Mouse (Mus musculus): ENCODE measurements around the gene Marcks. TPM values are rescaled to one million over a fixed set of nuclear protein-coding genes. Genes with fewer than 3 reads are reported as not detected.

The Marcks gene
- polyA plus RNA-seq, 1 experiment from 2014 or later, result 309 TPM

GRCm38 (mm10) chr10:37132671-37133070, 6.0 kb downstream of the Marcks start:
- Histone ChIP-seq H3K4me3 (no peak overlapping the region), H3K27ac (no peak overlapping the region), H3K4me1 (0 out of 2 replicates have a peak, but pooled peaks cover 7% of the 10 kb centered on the region), H3K9ac (no peak overlapping the region), H3K27me3 (replicated peaks) (no peaks in the 10 kb centered on the region), H3K36me3 (peaks cover 21% of the 10 kb centered on the region), H3K4me2 (replicated peaks) (no peak overlapping the region), H3K9me3 (no peaks in the 10 kb centered on the region)
- ATAC-seq (ENCODE audit: low FRiP score, low read depth), result no peak
- 88% methylated on average over 4 of the region's 4 CpGs for WGBS

- Histone ChIP-seq H3K36me3 (peaks cover 9% of the 10 kb centered on the region; the same call in 1 of the 2 replicates), H3K4me2 (replicated peaks) (no peak overlapping the region), H3K4me1 (0 out of 2 replicates have a peak, but pooled peaks cover 5% of the 10 kb centered on the region), H3K27ac (no peak overlapping the region), H3K4me3 (no peak overlapping the region), H3K27me3 (replicated peaks) (no peaks in the 10 kb centered on the region), H3K9ac (no peak overlapping the region), H3K9me3 (no peaks in the 10 kb centered on the region)
- 91% methylated on average over 3 of the region's 3 CpGs for WGBS
- no peak for ATAC-seq (ENCODE audit: low FRiP score, low read depth)
These were observed 9.1 kb downstream of the Marcks start for GRCm38 (mm10) chr10:37129652-37130051.

- no peak overlapping the region for H3K4me2 ChIP-seq (replicated peaks)
- H3K36me3 ChIP-seq, result no peaks in the 10 kb centered on the region
- WGBS, result 83% methylated on average over 2 of the region's 2 CpGs
- H3K9ac ChIP-seq, result no peak overlapping the region
- H3K4me1 ChIP-seq, result no peaks in the 10 kb centered on the region
- no peak overlapping the region for H3K4me3 ChIP-seq
- H3K9me3 ChIP-seq, result no peaks in the 10 kb centered on the region
- no peaks in the 10 kb centered on the region for H3K27me3 ChIP-seq (replicated peaks)
- no peak for ATAC-seq (ENCODE audit: low FRiP score, low read depth)
- H3K27ac ChIP-seq, result no peak overlapping the region
These were observed 23.4 kb downstream of the Marcks start for GRCm38 (mm10) chr10:37115329-37115728.

DNA sequence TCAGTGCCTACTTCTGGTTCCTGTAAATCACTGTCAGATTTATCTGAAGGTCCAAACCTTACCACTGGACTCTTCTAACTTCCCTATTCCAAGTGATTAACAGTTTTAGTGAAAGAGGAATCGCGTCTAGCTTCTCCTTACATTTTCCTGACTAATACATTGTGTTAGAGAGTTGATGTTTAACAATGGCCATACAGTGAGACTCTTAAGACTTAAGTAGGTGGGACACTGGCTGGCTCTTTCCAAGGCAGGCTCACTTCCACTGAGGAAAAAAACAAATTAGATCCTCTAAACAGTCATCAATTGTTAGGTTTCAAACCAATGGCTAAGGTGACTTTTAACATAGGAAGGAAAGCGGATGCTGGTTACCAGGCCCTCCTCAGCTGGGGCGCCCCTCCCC, 25.9 kb downstream of the Marcks start:
- ATAC-seq (ENCODE audit: low FRiP score, low read depth), result no peak
- H3K4me1 ChIP-seq, result no peaks in the 10 kb centered on the region
- no peak overlapping the region for H3K9ac ChIP-seq
- WGBS, result 64% methylated on average over 4 of the region's 4 CpGs
- H3K27me3 ChIP-seq (replicated peaks), result no peaks in the 10 kb centered on the region
- H3K4me3 ChIP-seq, result no peak overlapping the region
- no peak overlapping the region for H3K4me2 ChIP-seq (replicated peaks)
- no peaks in the 10 kb centered on the region for H3K9me3 ChIP-seq
- no peaks in the 10 kb centered on the region for H3K36me3 ChIP-seq
- H3K27ac ChIP-seq, result no peak overlapping the region

GRCm38 (mm10) chr10:37112362-37112761, 26.4 kb downstream of the Marcks start:
- Histone ChIP-seq H3K36me3 (no peaks in the 10 kb centered on the region), H3K9me3 (no peaks in the 10 kb centered on the region), H3K9ac (no peak overlapping the region), H3K4me3 (no peak overlapping the region), H3K4me1 (no peaks in the 10 kb centered on the region), H3K4me2 (replicated peaks) (no peak overlapping the region), H3K27me3 (replicated peaks) (no peaks in the 10 kb centered on the region), H3K27ac (no peak overlapping the region)
- no peak for ATAC-seq (ENCODE audit: low FRiP score, low read depth)
- 66% methylated on average over 3 of the region's 3 CpGs for WGBS

DNA sequence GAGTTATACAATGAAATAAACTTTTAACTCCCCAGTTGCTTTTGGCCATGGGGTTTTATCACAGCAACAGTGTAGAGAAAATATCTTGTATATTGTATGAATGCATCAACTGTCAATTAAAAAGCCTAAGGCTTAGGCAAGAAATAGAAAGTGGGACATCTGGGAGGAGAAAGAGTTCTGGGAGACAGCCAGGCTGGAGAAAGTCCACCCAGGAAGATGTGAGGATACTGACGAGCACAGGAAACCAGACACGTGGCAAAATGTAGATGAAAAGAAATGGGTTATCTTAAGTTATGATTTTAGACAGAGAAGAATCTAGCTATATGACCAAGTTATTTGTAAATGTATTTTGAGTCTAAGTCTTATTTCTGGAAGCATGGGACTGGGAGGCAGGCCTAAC, 27.3 kb downstream of the Marcks start:
- no peaks in the 10 kb centered on the region for H3K4me1 ChIP-seq
- H3K27ac ChIP-seq, result no peak overlapping the region
- no peaks in the 10 kb centered on the region for H3K9me3 ChIP-seq
- no peak overlapping the region for H3K9ac ChIP-seq
- no peak overlapping the region for H3K4me2 ChIP-seq (replicated peaks)
- H3K27me3 ChIP-seq (replicated peaks), result no peaks in the 10 kb centered on the region
- no peak overlapping the region for H3K4me3 ChIP-seq
- 86% methylated on average over 2 of the region's 2 CpGs for WGBS
- no peaks in the 10 kb centered on the region for H3K36me3 ChIP-seq
- no peak for ATAC-seq (ENCODE audit: low FRiP score, low read depth)

DNA sequence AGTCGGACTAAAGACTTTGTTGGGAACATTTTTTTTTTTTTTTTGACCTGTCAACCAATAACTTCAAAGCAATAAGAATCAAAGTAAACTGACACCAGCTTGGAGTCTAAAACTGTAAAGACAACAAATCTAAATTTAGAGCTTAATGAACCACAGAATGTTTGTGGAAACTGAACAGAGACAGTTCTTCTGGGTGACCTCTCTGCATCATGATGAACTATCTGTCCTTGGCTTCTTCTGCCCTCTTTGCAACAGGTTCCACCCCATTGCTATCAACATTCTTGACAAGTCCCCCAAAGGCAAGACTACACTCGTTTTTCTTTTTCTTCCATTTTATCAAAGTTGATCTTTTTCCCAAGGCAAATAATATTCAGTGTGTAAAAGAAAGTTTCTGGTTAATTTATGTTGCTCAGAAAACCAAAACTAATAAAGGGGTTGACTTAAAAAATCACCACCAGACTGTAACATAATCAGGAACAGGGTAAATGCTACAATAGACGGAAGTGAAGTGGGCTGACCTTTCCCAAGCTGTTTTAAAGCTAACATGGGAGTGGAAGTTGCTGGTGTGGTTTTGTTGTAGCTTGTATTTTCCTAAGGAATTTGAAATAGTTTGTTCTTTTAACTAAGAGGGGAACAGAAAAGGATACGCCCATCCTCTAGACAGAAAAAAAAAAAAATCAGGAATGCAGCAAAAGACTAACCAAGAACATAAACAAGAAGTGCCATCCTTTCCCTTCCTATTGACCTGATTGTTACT, 31.7 kb downstream of the Marcks start:
- Histone ChIP-seq H3K9ac (no peak overlapping the region), H3K4me2 (replicated peaks) (no peak overlapping the region), H3K27ac (no peak overlapping the region), H3K36me3 (no peaks in the 10 kb centered on the region), H3K4me1 (no peaks in the 10 kb centered on the region), H3K4me3 (no peak overlapping the region), H3K9me3 (no peaks in the 10 kb centered on the region), H3K27me3 (replicated peaks) (no peaks in the 10 kb centered on the region)
- WGBS, result 86% methylated on average over 4 of the region's 4 CpGs
- no peak for ATAC-seq (ENCODE audit: low FRiP score, low read depth)

DNA sequence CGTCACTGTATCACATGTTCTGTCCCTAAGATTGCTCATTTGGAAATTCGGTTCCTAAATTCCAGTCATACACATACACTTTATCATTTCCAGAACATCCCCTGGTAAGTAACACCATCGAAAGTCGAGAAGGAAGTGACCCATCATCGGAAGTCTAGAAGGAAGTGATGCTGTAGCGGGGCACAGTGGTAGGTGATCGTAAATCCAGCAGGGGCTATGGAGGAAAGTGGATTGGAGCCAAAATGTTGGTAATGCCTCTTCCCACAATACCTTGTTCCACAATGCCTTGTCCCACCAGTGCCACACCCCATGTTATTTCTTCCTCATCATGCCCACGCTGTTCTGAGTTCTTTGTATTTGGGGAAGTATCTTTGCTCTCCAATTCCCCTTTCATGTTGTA, 32.4 kb downstream of the Marcks start:
- no peak overlapping the region for H3K9ac ChIP-seq
- no peak for ATAC-seq (ENCODE audit: low FRiP score, low read depth)
- H3K27me3 ChIP-seq (replicated peaks), result no peaks in the 10 kb centered on the region
- H3K9me3 ChIP-seq, result no peaks in the 10 kb centered on the region
- no peak overlapping the region for H3K27ac ChIP-seq
- H3K36me3 ChIP-seq, result no peaks in the 10 kb centered on the region
- no peak overlapping the region for H3K4me2 ChIP-seq (replicated peaks)
- H3K4me1 ChIP-seq, result no peaks in the 10 kb centered on the region
- WGBS, result 92% methylated on average over 8 of the region's 8 CpGs
- H3K4me3 ChIP-seq, result no peak overlapping the region

GRCm38 (mm10) chr10:37102227-37103080, 36.3 kb downstream of the Marcks start:
- Histone ChIP-seq H3K27me3 (replicated peaks) (no peaks in the 10 kb centered on the region), H3K27ac (no peak overlapping the region), H3K36me3 (no peaks in the 10 kb centered on the region), H3K9me3 (0 out of 2 replicates have a peak, but pooled peaks cover 4% of the 10 kb centered on the region), H3K4me3 (no peak overlapping the region), H3K4me2 (replicated peaks) (no peak overlapping the region), H3K4me1 (no peaks in the 10 kb centered on the region), H3K9ac (no peak overlapping the region)
- 43% methylated on average over 4 of the region's 4 CpGs for WGBS
- no peak for ATAC-seq (ENCODE audit: low FRiP score, low read depth)

DNA sequence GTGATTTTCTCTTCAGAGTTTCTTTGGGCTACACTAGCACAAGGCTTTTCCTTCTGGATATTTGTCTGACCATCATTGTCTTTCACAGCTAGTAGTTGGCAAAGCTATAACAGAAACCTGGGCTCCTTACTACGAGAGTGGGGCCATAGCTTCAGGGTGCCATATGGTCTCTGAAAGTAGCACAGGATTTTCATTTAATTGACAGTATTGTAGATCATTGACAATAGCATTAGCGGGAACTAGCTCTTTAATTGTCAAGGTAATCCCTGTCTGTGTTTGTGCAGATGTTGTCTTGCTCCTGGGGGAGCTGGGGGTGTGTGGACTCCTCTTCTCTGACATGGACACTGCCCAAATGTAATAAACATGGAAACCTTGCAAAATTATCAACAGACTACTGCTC, 37.0 kb downstream of the Marcks start:
- H3K4me1 ChIP-seq, result no peaks in the 10 kb centered on the region
- no peaks in the 10 kb centered on the region for H3K36me3 ChIP-seq
- H3K9ac ChIP-seq, result no peak overlapping the region
- no peak overlapping the region for H3K27ac ChIP-seq
- no peak overlapping the region for H3K4me3 ChIP-seq
- H3K27me3 ChIP-seq (replicated peaks), result no peaks in the 10 kb centered on the region
- no peak overlapping the region for H3K4me2 ChIP-seq (replicated peaks)
- H3K9me3 ChIP-seq, result 0 out of 2 replicates have a peak, but pooled peaks cover 4% of the 10 kb centered on the region
- ATAC-seq (ENCODE audit: low FRiP score, low read depth), result no peak
- WGBS, result 38% methylated on average over 2 of the region's 2 CpGs

- H3K4me1 ChIP-seq, result no peaks in the 10 kb centered on the region
- H3K27me3 ChIP-seq (replicated peaks), result no peaks in the 10 kb centered on the region
- H3K36me3 ChIP-seq, result no peaks in the 10 kb centered on the region
- no peak overlapping the region for H3K27ac ChIP-seq
- H3K9ac ChIP-seq, result no peak overlapping the region
- H3K4me3 ChIP-seq, result no peak overlapping the region
- WGBS, result 92% methylated on average over 3 of the region's 3 CpGs
- 0 out of 2 replicates have a peak, but pooled peaks cover 4% of the 10 kb centered on the region for H3K9me3 ChIP-seq
- H3K4me2 ChIP-seq (replicated peaks), result no peak overlapping the region
- ATAC-seq (ENCODE audit: low FRiP score, low read depth), result no peak
These were observed 42.2 kb downstream of the Marcks start for GRCm38 (mm10) chr10:37096529-37096928.

- H3K4me2 ChIP-seq (replicated peaks), result no peak overlapping the region
These were observed 42.9 kb downstream of the Marcks start for GRCm38 (mm10) chr10:37095803-37096202.

More at GRCm38 (mm10) chr10:37095803-37096202, 42.9 kb downstream of the Marcks start:
- H3K4me1 ChIP-seq, result no peaks in the 10 kb centered on the region
- no peaks in the 10 kb centered on the region for H3K27me3 ChIP-seq (replicated peaks)
- no peaks in the 10 kb centered on the region for H3K36me3 ChIP-seq
- no peak for ATAC-seq (ENCODE audit: low FRiP score, low read depth)
- H3K27ac ChIP-seq, result no peak overlapping the region
- H3K9ac ChIP-seq, result no peak overlapping the region
- WGBS, result 83% methylated on average over 6 of the region's 6 CpGs
- no peak overlapping the region for H3K4me3 ChIP-seq
- 0 out of 2 replicates have a peak, but pooled peaks cover 4% of the 10 kb centered on the region for H3K9me3 ChIP-seq
